In genomic region chr4:129928124-129928751, GRCm38 (mm10) we compare ENCODE assay signal across 8 mouse cellular contexts. TPM values are rescaled to one million over a fixed set of nuclear protein-coding genes. Genes with fewer than 3 reads are reported as not detected.
A peak's percentile ranks its signal among the peaks of the same experiment; 100 is the strongest.
DNase-seq lines count a peak whose midpoint lies in the region; ATAC-seq and TF ChIP-seq lines count a peak whose summit lies in the region.

No protein-coding gene starts in this region.

- no peak for TF ChIP-seq POLR2A in heart, adult 2 months (IDR thresholded peaks at IDR 0.05; ENCODE audit: insufficient read depth, low read depth, low read length)
- no peak for TF ChIP-seq POLR2A in kidney, adult 2 months (IDR thresholded peaks at IDR 0.05; ENCODE audit: low read depth, low read length)
- TF ChIP-seq POLR2A in limb, embryonic 14.5 days (IDR thresholded peaks at IDR 0.05; ENCODE audit: borderline replicate concordance, extremely low read depth, insufficient read depth, insufficient read length): no peak

- no peak overlapping the region for H3K4me3 ChIP-seq in embryonic facial prominence, embryonic 11.5 days (ENCODE audit: low read depth, low read length)
- peak overlapping the region; percentile 29; the same call in 1 of the 2 replicates for H3K4me3 ChIP-seq in heart, adult 2 months
- H3K4me3 ChIP-seq in kidney, adult 2 months (ENCODE audit: insufficient read depth, low read depth, low read length): no peak overlapping the region
- H3K4me3 ChIP-seq in limb, embryonic 14.5 days (replicated peaks; ENCODE audit: low read length): peak overlapping the region; percentile 3; the same call in 1 of the 2 replicates
- no peak overlapping the region for H3K4me3 ChIP-seq in midbrain, postnatal 0 days (ENCODE audit: low read depth, low read length)

- H3K9ac ChIP-seq in embryonic facial prominence, embryonic 11.5 days (replicated peaks; ENCODE audit: low read length): no peak overlapping the region
- H3K9ac ChIP-seq in heart, adult 2 months (ENCODE audit: low read depth, low read length): no peak overlapping the region
- peak overlapping the region; percentile 21; the same call in 1 of the 2 replicates for H3K9ac ChIP-seq in limb, embryonic 14.5 days (ENCODE audit: low read depth, low read length, severe bottlenecking)
- H3K9ac ChIP-seq in midbrain, postnatal 0 days (replicated peaks; ENCODE audit: low read length, poor library complexity, severe bottlenecking): no peak overlapping the region

- peak overlapping the region; percentile 25; the same call in 1 of the 2 replicates for H3K4me2 ChIP-seq in embryonic facial prominence, embryonic 11.5 days (ENCODE audit: low read depth, low read length)
- H3K4me2 ChIP-seq in limb, embryonic 14.5 days (replicated peaks; ENCODE audit: low read depth, low read length, severe bottlenecking): peak overlapping the region; percentile 36
- peak overlapping the region; percentile 26 for H3K4me2 ChIP-seq in midbrain, postnatal 0 days (ENCODE audit: low read depth, low read length, poor library complexity, severe bottlenecking)

- H3K79me2 ChIP-seq in heart, adult 2 months (replicated peaks; ENCODE audit: control insufficient read depth, insufficient read depth, low read length): no peaks in the 10 kb centered on the region

- peak; percentile 43; the same call in 1 of the 2 replicates for TF ChIP-seq EP300 in heart, adult 2 months (IDR thresholded peaks at IDR 0.05; ENCODE audit: insufficient read depth, low read depth, low read length)

- H3K27me3 ChIP-seq in embryonic facial prominence, embryonic 11.5 days (ENCODE audit: control insufficient read depth, insufficient read depth, low read length): no peaks in the 10 kb centered on the region
- no peaks in the 10 kb centered on the region for H3K27me3 ChIP-seq in heart, adult 2 months (ENCODE audit: control insufficient read depth, insufficient read depth, low read length)
- no peaks in the 10 kb centered on the region for H3K27me3 ChIP-seq in kidney, adult 2 months (replicated peaks; ENCODE audit: control insufficient read depth, insufficient read depth, low read length)
- H3K27me3 ChIP-seq in limb, embryonic 14.5 days (ENCODE audit: control insufficient read depth, insufficient read depth, low read length): no peaks in the 10 kb centered on the region
- H3K27me3 ChIP-seq in midbrain, postnatal 0 days (ENCODE audit: insufficient read depth, low read length): no peaks in the 10 kb centered on the region

- peak; percentile 56 for DNase-seq in 3134 (ENCODE audit: extremely low read depth, insufficient read length, low spot score)
- peak; percentile 73 for DNase-seq in adrenal gland, adult 8-10 months
- DNase-seq in embryonic facial prominence, embryonic 11.5 days (ENCODE audit: low spot score): peak; percentile 87
- DNase-seq in heart, adult 2 months: peak; percentile 83 to 91
- DNase-seq in kidney, adult 2 months: peak; percentile 66
- peak; percentile 45 for DNase-seq in limb, embryonic 14.5 days (ENCODE audit: low spot score)
- peak; percentile 44 for DNase-seq in midbrain, postnatal 0 days (ENCODE audit: low spot score)
- DNase-seq in spleen, postnatal 36 days (ENCODE audit: low spot score in 2 of 2): peak; percentile 79 to 84

- H3K27ac ChIP-seq in embryonic facial prominence, embryonic 11.5 days (replicated peaks; ENCODE audit: low read depth, low read length): no peak overlapping the region
- H3K27ac ChIP-seq in heart, adult 2 months: no peak overlapping the region
- no peak overlapping the region for H3K27ac ChIP-seq in kidney, adult 2 months (ENCODE audit: insufficient read depth, low read depth, low read length)
- H3K27ac ChIP-seq in limb, embryonic 14.5 days (replicated peaks; ENCODE audit: low read depth, low read length): no peak overlapping the region
- no peak overlapping the region for H3K27ac ChIP-seq in midbrain, postnatal 0 days (ENCODE audit: low read depth, low read length)

- 8% methylated on average over 19 of the region's 19 CpGs for WGBS in embryonic facial prominence, embryonic 11.5 days
- 6% methylated on average over 19 of the region's 19 CpGs for WGBS in heart, adult 2 months
- WGBS in kidney, adult 2 months: 4% methylated on average over 19 of the region's 19 CpGs
- WGBS in limb, embryonic 14.5 days: 5% methylated on average over 18 of the region's 19 CpGs
- 7% methylated on average over 19 of the region's 19 CpGs for WGBS in midbrain, postnatal 0 days

- no peaks in the 10 kb centered on the region for H3K4me1 ChIP-seq in embryonic facial prominence, embryonic 11.5 days (ENCODE audit: control insufficient read depth, insufficient read depth, low read length)
- peaks cover 3% of the 10 kb centered on the region; the same call in 1 of the 2 replicates for H3K4me1 ChIP-seq in heart, adult 2 months (ENCODE audit: control insufficient read depth, insufficient read depth, low read length)
- no peaks in the 10 kb centered on the region for H3K4me1 ChIP-seq in kidney, adult 2 months (ENCODE audit: control insufficient read depth, insufficient read depth, low read length)
- H3K4me1 ChIP-seq in limb, embryonic 14.5 days (ENCODE audit: control insufficient read depth, insufficient read depth, low read length): peaks cover 5% of the 10 kb centered on the region; the same call in 1 of the 2 replicates
- no peaks in the 10 kb centered on the region for H3K4me1 ChIP-seq in midbrain, postnatal 0 days (ENCODE audit: insufficient read depth, low read length)

- TF ChIP-seq CTCF in heart, adult 2 months (IDR thresholded peaks at IDR 0.05): no peak
- peak; percentile 85 for TF ChIP-seq CTCF in kidney, adult 2 months (conservative IDR thresholded peaks at IDR 0.05; ENCODE audit: insufficient read depth, insufficient read length, low read depth, low read length)
- TF ChIP-seq CTCF in midbrain, postnatal 0 days (IDR thresholded peaks at IDR 0.05): peak; percentile 80

- H3K36me3 ChIP-seq in embryonic facial prominence, embryonic 11.5 days (replicated peaks; ENCODE audit: control insufficient read depth, insufficient read depth, low read depth, low read length): no peaks in the 10 kb centered on the region
- H3K36me3 ChIP-seq in heart, adult 2 months (ENCODE audit: control insufficient read depth, insufficient read depth, low read length): no peaks in the 10 kb centered on the region
- H3K36me3 ChIP-seq in kidney, adult 2 months (ENCODE audit: control insufficient read depth, insufficient read depth, low read length): no peaks in the 10 kb centered on the region
- H3K36me3 ChIP-seq in limb, embryonic 14.5 days (ENCODE audit: control insufficient read depth, insufficient read depth, low read length): no peaks in the 10 kb centered on the region
- H3K36me3 ChIP-seq in midbrain, postnatal 0 days (ENCODE audit: insufficient read depth, low read length): no peaks in the 10 kb centered on the region

- no peaks in the 10 kb centered on the region for H3K9me3 ChIP-seq in embryonic facial prominence, embryonic 11.5 days (replicated peaks; ENCODE audit: control insufficient read depth, low read length)
- 0 out of 2 replicates have a peak, but pooled peaks cover 5% of the 10 kb centered on the region for H3K9me3 ChIP-seq in limb, embryonic 14.5 days (ENCODE audit: control insufficient read depth, low read length)
- no peaks in the 10 kb centered on the region for H3K9me3 ChIP-seq in midbrain, postnatal 0 days (ENCODE audit: low read length)

- intact Hi-C loops in heart, adult 2 months (cut with DNase I): loop anchor here (1.0 to 5.0 kb wide), 3 partner anchors 51 to 227 kb away; no protein-coding TSS in a partner anchor

- ATAC-seq in embryonic facial prominence, embryonic 11.5 days (replicated peaks; ENCODE audit: insufficient number of reproducible peaks, low FRiP score, low TSS enrichment, low read depth): no peak; the same call in 1 of the 2 replicates
- ATAC-seq in limb, embryonic 14.5 days (ENCODE audit: low FRiP score, low read depth): no peak
- no peak for ATAC-seq in midbrain, postnatal 0 days (ENCODE audit: low FRiP score)

RNA-seq across cellular contexts. Expression of gene Spocd1, which starts 0.8 kb away (rescaled TPM):
- 1 to 10 TPM; 1.2 to 2.7 (median 2.1) TPM for total RNA-seq in adrenal gland, adult 8-10 months (2022)
- not detected in 2 replicates for polyA plus RNA-seq in embryonic facial prominence, embryonic 11.5 days (2014; fragmentation: Nextera tagmentation; extraction: Ambion mirVana)
- total RNA-seq in heart, adult 2 months (2021): under 1 TPM in 1 of 2 experiments, not detected in 1; 0.07 TPM
- polyA plus RNA-seq in heart, adult 2 months (2012; rRNA removed): not detected in 2 replicates
- not detected in 2 replicates for polyA plus RNA-seq in kidney, adult 2 months (2012; rRNA removed)
- polyA plus RNA-seq in limb, embryonic 14.5 days (2012; rRNA removed): 0.15 and 0.20 TPM in 2 replicates
- polyA plus RNA-seq in limb, embryonic 14.5 days (2014; fragmentation: Nextera tagmentation; extraction: Ambion mirVana): not detected in 2 replicates
- not detected in 2 replicates for total RNA-seq in midbrain, postnatal 0 days (2014; rRNA removed)
- 0.09 and 0.27 TPM in 2 replicates for polyA plus RNA-seq in midbrain, postnatal 0 days (2015; fragmentation: Nextera tagmentation; extraction: Ambion mirVana)

RNA-seq across cellular contexts. Expression of gene Adgrb2, which starts 56.4 kb away (rescaled TPM):
- total RNA-seq in adrenal gland, adult 8-10 months (2022): 10 to 100 TPM; 26.8 to 55.8 (median 42.2) TPM
- 2.1 and 2.2 TPM in 2 replicates for polyA plus RNA-seq in embryonic facial prominence, embryonic 11.5 days (2014; fragmentation: Nextera tagmentation; extraction: Ambion mirVana)
- 1 to 10 TPM; 1.8 to 2.0 TPM for total RNA-seq in heart, adult 2 months (2021)
- 2.5 and 4.8 TPM in 2 replicates for polyA plus RNA-seq in heart, adult 2 months (2012; rRNA removed)
- polyA plus RNA-seq in kidney, adult 2 months (2012; rRNA removed): 0.66 and 1.3 TPM in 2 replicates
- polyA plus RNA-seq in limb, embryonic 14.5 days (2012; rRNA removed): 52.3 and 73.4 TPM in 2 replicates
- polyA plus RNA-seq in limb, embryonic 14.5 days (2014; fragmentation: Nextera tagmentation; extraction: Ambion mirVana): 7.2 and 9.2 TPM in 2 replicates
- 293 and 312 TPM in 2 replicates for total RNA-seq in midbrain, postnatal 0 days (2014; rRNA removed)
- 17.4 and 17.9 TPM in 2 replicates for polyA plus RNA-seq in midbrain, postnatal 0 days (2015; fragmentation: Nextera tagmentation; extraction: Ambion mirVana)

Comparison
In these comparisons a context has a peak if more than half of its experiments do, and no peak if none do; other contexts are left out.
1. H3K4me3 ChIP-seq: peak in heart, adult 2 months (single experiment) and limb, embryonic 14.5 days (single experiment); none in embryonic facial prominence, embryonic 11.5 days (single experiment), kidney, adult 2 months (single experiment) and midbrain, postnatal 0 days (single experiment).
2. Peak in every context shown above with its lines, with median percentiles within 50 percentile points of each other: DNase-seq and H3K4me2 ChIP-seq.